Mouse (Mus musculus) embryonic facial prominence, embryonic 11.5 days (tissue): ENCODE data around the gene Cntfr. TPM values are rescaled to one million over a fixed set of nuclear protein-coding genes. Genes with fewer than 3 reads are reported as not detected.
"Not testable (repeated sequence)": the region's sequence is repeated elsewhere in the genome, so short reads cannot be mapped to it uniquely, and the experiment has no call there.

Experiments
- ATAC-seq: fragments of 200-750 bp; cut with Nextera tagmentation; replicated peaks from 2 replicates; pipeline ENCODE4 v1.8.0; 2017; ENCODE audit warnings: low read depth; ENCODE audit not compliant: insufficient number of reproducible peaks, low FRiP score, low TSS enrichment
- DNase-seq: peaks from one replicate; pipeline ENCODE4 v3.0.0-alpha.2; 2015; ENCODE audit warnings: low spot score
- H3K27ac ChIP-seq: fragments of 300-500 bp; sonication (generic); replicated peaks from 2 replicates; pipeline ENCODE4 v1.5.1; 2014; ENCODE audit warnings: mild to moderate bottlenecking, low read depth, low read length, control low read depth
- H3K27me3 ChIP-seq: fragments of 300-500 bp; sonication (generic); 2 replicates; pipeline ENCODE4 v1.6.1; 2014; ENCODE audit warnings: mild to moderate bottlenecking, low read length, moderate library complexity, mixed read lengths; ENCODE audit not compliant: control insufficient read depth, insufficient read depth
- H3K36me3 ChIP-seq: fragments of 300-500 bp; sonication (generic); replicated peaks from 2 replicates; pipeline ENCODE4 v1.6.1; 2014; ENCODE audit warnings: low read depth, mild to moderate bottlenecking, low read length, moderate library complexity, mixed read lengths; ENCODE audit not compliant: control insufficient read depth, insufficient read depth
- H3K4me1 ChIP-seq: fragments of 300-500 bp; sonication (generic); 2 replicates; pipeline ENCODE4 v1.6.1; 2014; ENCODE audit warnings: low read length, mixed read lengths; ENCODE audit not compliant: control insufficient read depth, insufficient read depth
- H3K4me2 ChIP-seq: fragments of 300-500 bp; sonication (generic); 2 replicates; pipeline ENCODE4 v1.6.1; 2014; ENCODE audit warnings: low read depth, mild to moderate bottlenecking, control low read depth, low read length, moderate library complexity
- H3K4me3 ChIP-seq: fragments of 300-500 bp; sonication (generic); 2 replicates; pipeline ENCODE4 v1.5.1; 2014; ENCODE audit warnings: low read depth, low read length, control low read depth
- H3K9ac ChIP-seq: fragments of 300-500 bp; sonication (generic); replicated peaks from 2 replicates; pipeline ENCODE4 v1.6.1; 2014; ENCODE audit warnings: mild to moderate bottlenecking, control low read depth, low read length
- H3K9me3 ChIP-seq: fragments of 300-500 bp; sonication (generic); replicated peaks from 2 replicates; pipeline ENCODE4 v1.6.1; 2016; ENCODE audit warnings: mild to moderate bottlenecking, low read length, inconsistent platforms, mixed read lengths; ENCODE audit not compliant: control insufficient read depth
- WGBS: fragments of 180-500 bp; shearing (Covaris S2); extraction: QIAGEN DNeasy Blood & Tissue Kit; methylation state at CpG from one replicate; pipeline ENCODE4 v1.1.7; 2014; 5-methylcytosine and 5-hydroxymethylcytosine counted together
- polyA plus RNA-seq: library from polyadenylated mRNA; unstranded; fragments of >200 nt; fragmentation: Nextera tagmentation; extraction: Ambion mirVana; gene quantifications from 2 replicates; pipeline ENCODE4 v1.2.1, GENCODE M21; 2014

The Cntfr gene
- 8.8 and 9.8 TPM in 2 replicates for polyA plus RNA-seq

GRCm38 (mm10) chr4:41696930-41697841 is at the start of gene Cntfr:
Gene Cntfr (minus strand): TSS chr4:41697089.
- 12% methylated on average over 32 of the region's 40 CpGs for WGBS
- not testable (repeated sequence) for ATAC-seq, H3K4me3 ChIP-seq, H3K36me3 ChIP-seq, H3K4me2 ChIP-seq, H3K4me1 ChIP-seq, H3K27me3 ChIP-seq, H3K9ac ChIP-seq, H3K27ac ChIP-seq, H3K9me3 ChIP-seq
- peak; percentile 73 for DNase-seq

DNA sequence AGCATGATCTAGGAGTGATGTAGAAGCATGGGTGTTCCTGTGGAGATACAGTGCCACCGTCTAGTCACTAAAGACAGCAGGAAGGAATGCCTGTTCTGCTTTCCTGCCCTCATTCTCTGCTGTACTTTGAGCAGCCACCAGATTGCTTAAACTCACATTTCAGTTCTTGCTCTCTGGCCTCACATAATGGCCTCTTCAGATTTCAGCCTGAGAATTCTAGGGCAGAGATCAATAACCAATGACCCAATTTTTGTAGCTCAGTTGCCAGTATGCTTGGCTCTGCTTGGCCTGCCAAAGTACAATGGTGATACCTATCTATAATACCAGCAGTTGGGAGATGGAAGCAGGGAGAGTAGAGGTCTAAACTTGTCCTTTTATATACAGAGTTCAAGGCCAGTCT is 48.1 kb upstream of the Cntfr start:
- Histone ChIP-seq H3K9ac (no peak overlapping the region), H3K36me3 (no peaks in the 10 kb centered on the region), H3K4me2 (no peak overlapping the region), H3K4me3 (no peak overlapping the region), H3K27me3 (no peaks in the 10 kb centered on the region), H3K9me3 (0 out of 2 replicates have a peak, but pooled peaks cover 4% of the 10 kb centered on the region), H3K27ac (no peak overlapping the region), H3K4me1 (no peaks in the 10 kb centered on the region)
- no peak for DNase-seq
- WGBS = 67% methylated on average over 1 of the region's 1 CpGs
- no peak for ATAC-seq

DNA sequence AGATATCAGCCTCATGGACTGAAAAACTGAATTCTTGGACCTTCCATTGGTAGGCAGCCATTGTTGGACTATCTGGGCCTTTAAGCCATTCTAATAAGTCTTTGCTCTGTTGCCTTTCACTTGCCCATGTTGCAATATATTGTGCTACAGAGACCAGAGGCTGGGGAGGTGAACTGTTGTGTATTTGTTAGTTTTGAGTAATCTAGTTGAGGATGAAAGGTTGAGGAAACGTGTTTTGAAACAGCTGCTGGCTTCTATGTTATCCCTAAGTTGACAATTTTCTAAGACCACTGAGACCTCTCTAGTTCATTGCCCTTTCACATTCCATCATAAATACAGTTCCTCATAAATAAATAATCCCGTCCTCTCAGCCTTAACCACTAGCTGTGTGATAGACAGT is 47.2 kb upstream of the Cntfr start:
- 0 out of 2 replicates have a peak, but pooled peaks cover 4% of the 10 kb centered on the region for H3K9me3 ChIP-seq
- H3K27me3 ChIP-seq = no peaks in the 10 kb centered on the region
- H3K9ac ChIP-seq = no peak overlapping the region
- H3K4me1 ChIP-seq = no peaks in the 10 kb centered on the region
- no peak overlapping the region for H3K27ac ChIP-seq
- H3K4me3 ChIP-seq = no peak overlapping the region
- 86% methylated on average over 2 of the region's 2 CpGs for WGBS
- H3K36me3 ChIP-seq = no peaks in the 10 kb centered on the region
- DNase-seq (no peak), ATAC-seq (no peak)
- H3K4me2 ChIP-seq = no peak overlapping the region

- peak overlapping the region; percentile 56 for H3K4me3 ChIP-seq
- under 1% methylated on average over 26 of the region's 27 CpGs for WGBS
- H3K4me1 ChIP-seq = no peaks in the 10 kb centered on the region
- H3K9me3 ChIP-seq = 0 out of 2 replicates have a peak, but pooled peaks cover 4% of the 10 kb centered on the region
- H3K4me2 ChIP-seq = peak overlapping the region; percentile 75
- peak; percentile 98 for DNase-seq
- peak; percentile 93 for ATAC-seq
- H3K36me3 ChIP-seq = peaks cover 3% of the 10 kb centered on the region
- peak overlapping the region; percentile 68 for H3K9ac ChIP-seq
- H3K27ac ChIP-seq = peak overlapping the region; percentile 15; the same call in 1 of the 2 replicates
- no peaks in the 10 kb centered on the region for H3K27me3 ChIP-seq
These were observed 44.3 kb upstream of the Cntfr start for GRCm38 (mm10) chr4:41741158-41741560.

GRCm38 (mm10) chr4:41740380-41741157 is 43.7 kb upstream of the Cntfr start:
- 1% methylated on average over 48 of the region's 48 CpGs for WGBS

GRCm38 (mm10) chr4:41739260-41739659 is 42.4 kb upstream of the Cntfr start:
- 94% methylated on average over 13 of the region's 13 CpGs for WGBS
- Histone ChIP-seq H3K36me3 (peaks cover 3% of the 10 kb centered on the region), H3K4me3 (no peak overlapping the region), H3K4me2 (no peak overlapping the region), H3K27ac (no peak overlapping the region), H3K27me3 (no peaks in the 10 kb centered on the region), H3K9me3 (no peaks in the 10 kb centered on the region), H3K4me1 (no peaks in the 10 kb centered on the region), H3K9ac (no peak overlapping the region)
- DNase-seq (no peak), ATAC-seq (no peak)

More at GRCm38 (mm10) chr4:41740380-41741157, 43.7 kb upstream of the Cntfr start:
- ATAC-seq (peak; percentile 81), DNase-seq (peak; percentile 19)
- peak overlapping the region; percentile 75 for H3K4me2 ChIP-seq
- H3K4me1 ChIP-seq = no peaks in the 10 kb centered on the region
- no peaks in the 10 kb centered on the region for H3K27me3 ChIP-seq
- H3K9ac ChIP-seq = peak overlapping the region; percentile 68
- H3K36me3 ChIP-seq = peaks cover 3% of the 10 kb centered on the region
- peak overlapping the region; percentile 15; the same call in 1 of the 2 replicates for H3K27ac ChIP-seq
- no peaks in the 10 kb centered on the region for H3K9me3 ChIP-seq
- H3K4me3 ChIP-seq = peak overlapping the region; percentile 56

DNA sequence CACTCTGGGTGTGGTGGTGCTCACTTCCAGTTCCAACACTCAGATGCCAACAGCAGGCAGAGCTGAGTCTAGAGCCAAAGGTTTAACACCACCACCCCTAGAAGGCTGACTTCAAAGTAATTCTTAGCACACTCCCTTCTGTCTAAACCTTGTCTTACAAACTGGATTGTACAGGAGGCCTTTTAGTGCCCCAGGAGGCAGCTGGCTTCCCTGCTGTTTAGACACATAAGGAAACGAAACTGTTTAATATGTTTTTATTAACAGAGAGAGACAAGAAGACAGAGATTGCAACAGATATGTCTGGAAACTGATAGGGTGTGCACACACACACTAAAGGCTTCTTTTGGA is 41.3 kb upstream of the Cntfr start:
- Histone ChIP-seq H3K4me3 (no peak overlapping the region), H3K9me3 (no peaks in the 10 kb centered on the region), H3K4me2 (no peak overlapping the region), H3K9ac (no peak overlapping the region), H3K27me3 (no peaks in the 10 kb centered on the region), H3K36me3 (peaks cover 3% of the 10 kb centered on the region), H3K27ac (no peak overlapping the region), H3K4me1 (no peaks in the 10 kb centered on the region)
- no peak for ATAC-seq
- WGBS = 67% methylated on average over 1 of the region's 1 CpGs
- DNase-seq = no peak
